Mouse (Mus musculus) brain, embryonic 14.5 days (tissue): ENCODE results near the gene Cpne9. TPM values are rescaled to one million over a fixed set of nuclear protein-coding genes. Genes with fewer than 3 reads are reported as not detected.
A peak's percentile ranks its signal among the peaks of the same experiment; 100 is the strongest.

ENCODE experiments used
- DNase-seq: peaks from one replicate; pipeline ENCODE4 v3.0.0-alpha.2; 2011; ENCODE audit warnings: low read depth
- CTCF ChIP-seq: fragments of 200-500 bp; IDR thresholded peaks from 2 replicates; pipeline ENCODE4 v1.5.1; 2012; ENCODE audit warnings: inconsistent platforms, mild to moderate bottlenecking, moderate library complexity, borderline replicate concordance; ENCODE audit not compliant: insufficient read depth, insufficient read length; ENCODE audit errors: extremely low read depth
- POLR2A ChIP-seq: fragments of 200-500 bp; IDR thresholded peaks from 2 replicates; pipeline ENCODE4 v1.6.1; 2012; ENCODE audit warnings: mild to moderate bottlenecking, inconsistent platforms, borderline replicate concordance; ENCODE audit not compliant: poor library complexity, insufficient read depth, insufficient read length, severe bottlenecking; ENCODE audit errors: extremely low read depth
- polyA plus RNA-seq: library from polyadenylated mRNA; depleted of rRNA; stranded (reverse); fragments of >200 nt; gene quantifications from 2 replicates; pipeline ENCODE4 v1.2.3, GENCODE M21; 2012

The Cpne9 gene
- polyA plus RNA-seq, 1 experiment = 4.2 TPM

- no peak for TF ChIP-seq CTCF
- no peak for TF ChIP-seq POLR2A
- no peak for DNase-seq
Observed at GRCm38 (mm10) chr6:113296046-113296445, 13.9 kb downstream of the Cpne9 start.

GRCm38 (mm10) chr6:113296639-113297038, 14.5 kb downstream of the Cpne9 start:
- TF ChIP-seq POLR2A = no peak
- no peak for TF ChIP-seq CTCF
- DNase-seq = no peak

GRCm38 (mm10) chr6:113301350-113301749, 19.2 kb downstream of the Cpne9 start:
- DNase-seq = no peak

GRCm38 (mm10) chr6:113302258-113302657, 20.2 kb downstream of the Cpne9 start:
- peak; percentile 42 for DNase-seq
- TF ChIP-seq POLR2A (no peak), CTCF (peak; percentile 51; the same call in 1 of the 2 replicates)

More at GRCm38 (mm10) chr6:113301350-113301749, 19.2 kb downstream of the Cpne9 start:
- TF ChIP-seq POLR2A = no peak
- no peak for TF ChIP-seq CTCF

- no peak for TF ChIP-seq POLR2A
- TF ChIP-seq CTCF = no peak
Observed at GRCm38 (mm10) chr6:113306322-113306985, 24.3 kb downstream of the Cpne9 start.

GRCm38 (mm10) chr6:113306986-113307349, 24.9 kb downstream of the Cpne9 start, which contains the start of gene Brpf1:
Gene Brpf1, plus strand, starts transcription at chr6:113307137.
- no peak for DNase-seq
- TF ChIP-seq POLR2A = peak; percentile 51; the same call in 1 of the 2 replicates
- no peak for TF ChIP-seq CTCF

More at GRCm38 (mm10) chr6:113306322-113306985, 24.3 kb downstream of the Cpne9 start:
- DNase-seq = peak; percentile 100

GRCm38 (mm10) chr6:113307481-113308121, 25.5 kb downstream of the Cpne9 start:
- TF ChIP-seq CTCF = no peak
- TF ChIP-seq POLR2A = no peak
- DNase-seq = peak; percentile 17

GRCm38 (mm10) chr6:113308141-113308540, 26.0 kb downstream of the Cpne9 start:
- TF ChIP-seq CTCF = no peak
- no peak for TF ChIP-seq POLR2A
- peak; percentile 56 for DNase-seq

- TF ChIP-seq CTCF (no peak), POLR2A (no peak)
- DNase-seq = no peak
Observed at GRCm38 (mm10) chr6:113315972-113316371, 33.9 kb downstream of the Cpne9 start.

- DNase-seq = peak; percentile 100
- TF ChIP-seq POLR2A = peak; percentile 71; the same call in 1 of the 2 replicates
- no peak for TF ChIP-seq CTCF
Observed at GRCm38 (mm10) chr6:113326533-113327315, 44.6 kb downstream of the Cpne9 start, which contains the start of gene Ogg1. Gene Ogg1, plus strand, starts transcription at chr6:113326972.

GRCm38 (mm10) chr6:113329396-113329795, 47.3 kb downstream of the Cpne9 start:
- TF ChIP-seq POLR2A = no peak
- no peak for TF ChIP-seq CTCF
- DNase-seq = no peak
